Mouse (Mus musculus) liver, embryonic 16.5 days (tissue): ENCODE results near the gene Shroom3. TPM values are rescaled to one million over a fixed set of nuclear protein-coding genes. Genes with fewer than 3 reads are reported as not detected.

ENCODE experiments used
- ATAC-seq: fragments of 200-750 bp; cut with Nextera tagmentation; 2 replicates; pipeline ENCODE4 v1.8.0; 2017; ENCODE audit warnings: low read depth, mild to moderate bottlenecking, moderate number of reproducible peaks, moderate library complexity
- H3K27ac ChIP-seq: fragments of 300-500 bp; sonication (generic); 2 replicates; pipeline ENCODE4 v1.5.1; 2014; ENCODE audit warnings: mild to moderate bottlenecking, low read length
- H3K27me3 ChIP-seq: fragments of 300-500 bp; sonication (generic); 2 replicates; pipeline ENCODE4 v1.6.1; 2014; ENCODE audit warnings: low read depth, low read length, mixed read lengths; ENCODE audit not compliant: control insufficient read depth, insufficient read depth
- H3K36me3 ChIP-seq: fragments of 300-500 bp; sonication (generic); 2 replicates; pipeline ENCODE4 v1.6.1; 2014; ENCODE audit warnings: mild to moderate bottlenecking; ENCODE audit not compliant: control insufficient read depth, insufficient read depth
- H3K4me1 ChIP-seq: fragments of 300-500 bp; sonication (generic); 2 replicates; pipeline ENCODE4 v1.6.1; 2014; ENCODE audit warnings: low read depth, low read length, mixed read lengths; ENCODE audit not compliant: control insufficient read depth
- H3K4me2 ChIP-seq: fragments of 300-500 bp; sonication (generic); 2 replicates; pipeline ENCODE4 v1.6.1; 2014; ENCODE audit warnings: low read depth, low read length, mixed read lengths
- H3K4me3 ChIP-seq: fragments of 300-500 bp; sonication (generic); 2 replicates; pipeline ENCODE4 v1.5.1; 2014; ENCODE audit warnings: low read depth, mild to moderate bottlenecking, low read length
- H3K9ac ChIP-seq: fragments of 300-500 bp; sonication (generic); 2 replicates; pipeline ENCODE4 v1.6.1; 2014; ENCODE audit warnings: low read depth, low read length
- H3K9me3 ChIP-seq: fragments of 300-500 bp; sonication (generic); replicated peaks from 2 replicates; pipeline ENCODE4 v1.6.1; 2016; ENCODE audit warnings: low read length; ENCODE audit not compliant: control insufficient read depth
- WGBS: fragments of 180-500 bp; shearing (Covaris S2); extraction: QIAGEN DNeasy Blood & Tissue Kit; methylation state at CpG from one replicate; pipeline ENCODE4 v1.1.7; 2014; ENCODE audit not compliant: insufficient replicate concordance; 5-methylcytosine and 5-hydroxymethylcytosine counted together
- polyA plus RNA-seq: library from polyadenylated mRNA; unstranded; fragments of >200 nt; fragmentation: Nextera tagmentation; extraction: Ambion mirVana; gene quantifications from 2 replicates; pipeline ENCODE4 v1.2.1, GENCODE M21; 2015

Gene Shroom3
- polyA plus RNA-seq, 1 experiment from 2014 or later, result 0.31 TPM

GRCm38 (mm10) chr5:92873518-92873917 is 190.3 kb downstream of the Shroom3 start:
- H3K4me3 ChIP-seq, result no peak overlapping the region
- H3K27ac ChIP-seq, result no peak overlapping the region
- H3K36me3 ChIP-seq, result no peaks in the 10 kb centered on the region
- no peak overlapping the region for H3K9ac ChIP-seq
- H3K4me2 ChIP-seq, result no peak overlapping the region
- H3K4me1 ChIP-seq, result no peaks in the 10 kb centered on the region
- no peaks in the 10 kb centered on the region for H3K9me3 ChIP-seq
- no peaks in the 10 kb centered on the region for H3K27me3 ChIP-seq
- ATAC-seq, result no peak

- no peaks in the 10 kb centered on the region for H3K27me3 ChIP-seq
- ATAC-seq, result no peak
Observed at GRCm38 (mm10) chr5:92875836-92876235, 192.6 kb downstream of the Shroom3 start.

GRCm38 (mm10) chr5:92877104-92877503 is 193.9 kb downstream of the Shroom3 start:
- Histone ChIP-seq H3K4me1 (no peaks in the 10 kb centered on the region), H3K27me3 (no peaks in the 10 kb centered on the region), H3K4me3 (no peak overlapping the region), H3K36me3 (no peaks in the 10 kb centered on the region), H3K4me2 (no peak overlapping the region), H3K9ac (no peak overlapping the region), H3K9me3 (no peaks in the 10 kb centered on the region), H3K27ac (no peak overlapping the region)
- WGBS, result 58% methylated on average over 3 of the region's 3 CpGs
- no peak for ATAC-seq

More at GRCm38 (mm10) chr5:92875836-92876235, 192.6 kb downstream of the Shroom3 start:
- no peak overlapping the region for H3K4me3 ChIP-seq
- H3K9ac ChIP-seq, result no peak overlapping the region
- H3K36me3 ChIP-seq, result no peaks in the 10 kb centered on the region
- no peak overlapping the region for H3K27ac ChIP-seq
- no peak overlapping the region for H3K4me2 ChIP-seq
- no peaks in the 10 kb centered on the region for H3K9me3 ChIP-seq
- no peaks in the 10 kb centered on the region for H3K4me1 ChIP-seq
- 81% methylated on average over 10 of the region's 10 CpGs for WGBS

- Histone ChIP-seq H3K27ac (no peak overlapping the region), H3K9me3 (no peaks in the 10 kb centered on the region), H3K27me3 (no peaks in the 10 kb centered on the region), H3K36me3 (no peaks in the 10 kb centered on the region), H3K4me1 (no peaks in the 10 kb centered on the region), H3K4me3 (no peak overlapping the region), H3K4me2 (no peak overlapping the region), H3K9ac (no peak overlapping the region)
- no peak for ATAC-seq
- 73% methylated on average over 2 of the region's 2 CpGs for WGBS
Observed at GRCm38 (mm10) chr5:92880393-92880792, 197.2 kb downstream of the Shroom3 start.

- no peaks in the 10 kb centered on the region for H3K36me3 ChIP-seq
- 39% methylated on average over 4 of the region's 4 CpGs for WGBS
- H3K9ac ChIP-seq, result no peak overlapping the region
- no peaks in the 10 kb centered on the region for H3K27me3 ChIP-seq
- no peak overlapping the region for H3K27ac ChIP-seq
- no peak overlapping the region for H3K4me2 ChIP-seq
- H3K4me3 ChIP-seq, result no peak overlapping the region
- ATAC-seq, result no peak
- H3K4me1 ChIP-seq, result no peaks in the 10 kb centered on the region
- H3K9me3 ChIP-seq, result no peaks in the 10 kb centered on the region
Observed at GRCm38 (mm10) chr5:92880893-92881292, 197.7 kb downstream of the Shroom3 start.

GRCm38 (mm10) chr5:92886141-92886540 is 202.9 kb downstream of the Shroom3 start:
- H3K27ac ChIP-seq, result no peak overlapping the region
- WGBS, result 46% methylated on average over 4 of the region's 4 CpGs

GRCm38 (mm10) chr5:92887501-92887900 is 204.3 kb downstream of the Shroom3 start:
- no peak overlapping the region for H3K27ac ChIP-seq
- no peaks in the 10 kb centered on the region for H3K9me3 ChIP-seq
- 58% methylated on average over 3 of the region's 3 CpGs for WGBS
- no peak overlapping the region for H3K4me3 ChIP-seq
- no peaks in the 10 kb centered on the region for H3K36me3 ChIP-seq
- no peak overlapping the region for H3K9ac ChIP-seq
- no peak for ATAC-seq
- no peaks in the 10 kb centered on the region for H3K4me1 ChIP-seq
- no peak overlapping the region for H3K4me2 ChIP-seq
- no peaks in the 10 kb centered on the region for H3K27me3 ChIP-seq

More at GRCm38 (mm10) chr5:92886141-92886540, 202.9 kb downstream of the Shroom3 start:
- no peak for ATAC-seq
- no peaks in the 10 kb centered on the region for H3K36me3 ChIP-seq
- no peaks in the 10 kb centered on the region for H3K9me3 ChIP-seq
- H3K9ac ChIP-seq, result no peak overlapping the region
- H3K4me3 ChIP-seq, result no peak overlapping the region
- no peaks in the 10 kb centered on the region for H3K27me3 ChIP-seq
- H3K4me1 ChIP-seq, result no peaks in the 10 kb centered on the region
- no peak overlapping the region for H3K4me2 ChIP-seq

GRCm38 (mm10) chr5:92888628-92889241 is 205.5 kb downstream of the Shroom3 start:
- WGBS, result 33% methylated on average over 8 of the region's 8 CpGs
- H3K9me3 ChIP-seq, result no peaks in the 10 kb centered on the region
- no peak overlapping the region for H3K9ac ChIP-seq
- H3K36me3 ChIP-seq, result no peaks in the 10 kb centered on the region
- no peak overlapping the region for H3K4me3 ChIP-seq
- H3K27me3 ChIP-seq, result no peaks in the 10 kb centered on the region
- H3K27ac ChIP-seq, result no peak overlapping the region
- no peak for ATAC-seq
- H3K4me2 ChIP-seq, result no peak overlapping the region
- H3K4me1 ChIP-seq, result no peaks in the 10 kb centered on the region

GRCm38 (mm10) chr5:92890902-92891301 is 207.7 kb downstream of the Shroom3 start:
- Histone ChIP-seq H3K4me3 (no peak overlapping the region), H3K9me3 (no peaks in the 10 kb centered on the region), H3K4me2 (no peak overlapping the region), H3K27ac (no peak overlapping the region), H3K9ac (no peak overlapping the region), H3K4me1 (no peaks in the 10 kb centered on the region), H3K27me3 (no peaks in the 10 kb centered on the region), H3K36me3 (no peaks in the 10 kb centered on the region)
- ATAC-seq, result no peak
- WGBS, result 57% methylated on average over 5 of the region's 5 CpGs
